Mouse (Mus musculus): ENCODE data around the gene Arhgap9. TPM values are rescaled to one million over a fixed set of nuclear protein-coding genes. Genes with fewer than 3 reads are reported as not detected.
"Not testable (repeated sequence)": the region's sequence is repeated elsewhere in the genome, so short reads cannot be mapped to it uniquely, and the experiment has no call there.

The Arhgap9 gene
- total and polyA plus RNA-seq, 3 experiments: 43.3 to 89.2 (median 54.8) TPM

DNA sequence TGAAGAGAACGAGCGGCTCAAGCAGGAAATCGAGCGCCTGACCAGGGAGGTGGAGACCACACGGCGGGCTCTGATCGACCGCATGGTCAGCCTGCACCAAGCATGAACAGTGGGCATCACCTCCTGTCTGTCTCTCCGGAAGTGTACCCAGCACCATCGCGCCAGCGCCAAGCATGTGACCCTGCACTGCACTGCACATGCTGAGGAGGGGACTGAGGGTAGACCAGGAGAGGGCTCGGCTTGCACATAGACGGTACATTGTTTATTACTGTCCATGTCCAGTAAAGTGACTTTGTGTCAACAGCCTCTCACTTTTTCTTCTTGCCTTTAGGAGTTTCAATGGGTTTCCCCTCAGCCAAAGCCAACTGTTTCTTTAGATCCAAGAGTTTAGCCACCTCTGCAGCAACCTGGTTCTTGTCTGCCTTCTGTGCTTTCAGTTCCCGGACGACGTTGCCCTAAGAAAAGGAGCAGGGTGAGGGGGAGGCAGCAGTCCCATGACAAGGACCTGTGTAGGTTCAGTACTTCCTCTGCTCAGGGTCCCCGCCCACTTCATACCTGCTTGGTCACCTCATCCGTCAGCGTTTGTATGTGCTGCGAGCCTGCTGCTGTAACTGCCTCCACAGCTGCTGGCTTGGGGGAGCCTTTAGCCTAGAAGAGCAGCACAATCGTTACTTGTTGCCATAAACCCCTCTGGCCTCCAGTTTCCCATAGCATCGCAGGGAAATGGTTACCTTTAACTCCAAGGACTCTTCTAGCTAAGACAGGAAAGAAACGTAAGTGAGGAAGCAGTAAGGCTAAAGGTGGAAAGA lies 25.6 kb upstream of the Arhgap9 start:
- H3K4me3 ChIP-seq (ENCODE audit: low read depth, low read length): peak overlapping the region; percentile 43; the same call in 1 of the 2 replicates
- peaks cover 93% of the 10 kb centered on the region for H3K36me3 ChIP-seq (replicated peaks)
- ATAC-seq (ENCODE audit: extremely low read depth, insufficient number of reproducible peaks, low FRiP score, poor library complexity, severe bottlenecking) (no peak), DNase-seq (ENCODE audit: low spot score) (no peak)
- peaks cover 69% of the 10 kb centered on the region for H3K4me1 ChIP-seq (ENCODE audit: insufficient read depth, low read depth, low read length)
- H3K9me3 ChIP-seq (replicated peaks): no peaks in the 10 kb centered on the region
- TF ChIP-seq CTCF (IDR thresholded peaks at IDR 0.05; ENCODE audit: low read depth, low read length) (no peak), GATA1 (IDR thresholded peaks at IDR 0.05; ENCODE audit: borderline replicate concordance, low read length) (no peak), GATA2 (IDR thresholded peaks at IDR 0.05; ENCODE audit: borderline replicate concordance, low read depth, low read length) (no peak), POLR2AphosphoS5 (IDR thresholded peaks at IDR 0.05; ENCODE audit: insufficient replicate concordance, low read depth, low read length) (peak; percentile 12; the same call in 1 of the 2 replicates)
- H3K27me3 ChIP-seq (ENCODE audit: insufficient read depth, low read length): no peaks in the 10 kb centered on the region

DNA sequence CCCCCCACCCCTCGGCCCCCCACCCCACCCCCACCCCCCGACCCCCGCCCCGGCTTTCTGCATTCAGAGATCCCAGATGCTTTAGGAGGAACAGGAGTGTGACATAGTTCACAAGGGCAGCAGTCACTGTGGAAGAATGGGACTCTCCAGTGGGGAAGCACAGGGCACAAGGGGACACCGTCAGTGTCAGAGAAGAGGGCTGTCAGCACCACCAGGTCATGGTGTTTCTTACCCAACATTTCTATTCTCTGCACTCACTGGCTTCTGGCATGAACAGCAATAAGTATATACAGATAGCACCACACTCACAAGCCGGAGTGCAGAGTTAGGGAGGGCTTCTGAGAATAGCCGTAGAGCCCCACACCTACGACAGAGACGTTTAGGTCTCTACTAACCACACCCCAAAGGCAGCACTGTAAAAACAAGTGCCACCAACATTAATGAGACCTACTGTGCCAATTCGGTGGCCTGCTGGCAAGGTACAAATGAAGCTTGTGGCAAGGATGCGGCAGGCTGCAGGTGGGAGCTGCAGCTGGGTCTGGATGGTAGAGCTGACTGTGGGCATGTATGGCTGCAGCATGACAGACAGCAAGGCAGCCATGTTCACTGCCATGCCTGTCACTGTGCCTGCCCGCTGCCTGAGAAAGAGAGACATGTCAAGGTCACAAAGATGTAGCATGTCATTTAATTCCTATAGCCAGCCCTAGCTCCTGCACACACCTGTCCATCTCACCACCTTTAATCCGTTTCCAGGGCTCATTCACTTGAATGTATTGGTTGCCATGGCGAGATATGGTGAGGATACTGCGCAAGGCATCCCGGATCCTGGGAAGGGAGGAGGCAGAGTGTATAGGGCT lies 24.5 kb upstream of the Arhgap9 start:
- DNase-seq (ENCODE audit: low spot score) (no peak), ATAC-seq (ENCODE audit: extremely low read depth, insufficient number of reproducible peaks, low FRiP score, poor library complexity, severe bottlenecking) (no peak)
- Histone ChIP-seq H3K36me3 (replicated peaks) (peaks cover 95% of the 10 kb centered on the region), H3K9me3 (replicated peaks) (no peaks in the 10 kb centered on the region), H3K4me1 (ENCODE audit: insufficient read depth, low read depth, low read length) (peaks cover 64% of the 10 kb centered on the region), H3K27me3 (ENCODE audit: insufficient read depth, low read length) (no peaks in the 10 kb centered on the region), H3K4me3 (ENCODE audit: low read depth, low read length) (no peak overlapping the region)
- TF ChIP-seq POLR2AphosphoS5 (IDR thresholded peaks at IDR 0.05; ENCODE audit: insufficient replicate concordance, low read depth, low read length) (peak; percentile 82), GATA1 (IDR thresholded peaks at IDR 0.05; ENCODE audit: borderline replicate concordance, low read length) (no peak)

DNA sequence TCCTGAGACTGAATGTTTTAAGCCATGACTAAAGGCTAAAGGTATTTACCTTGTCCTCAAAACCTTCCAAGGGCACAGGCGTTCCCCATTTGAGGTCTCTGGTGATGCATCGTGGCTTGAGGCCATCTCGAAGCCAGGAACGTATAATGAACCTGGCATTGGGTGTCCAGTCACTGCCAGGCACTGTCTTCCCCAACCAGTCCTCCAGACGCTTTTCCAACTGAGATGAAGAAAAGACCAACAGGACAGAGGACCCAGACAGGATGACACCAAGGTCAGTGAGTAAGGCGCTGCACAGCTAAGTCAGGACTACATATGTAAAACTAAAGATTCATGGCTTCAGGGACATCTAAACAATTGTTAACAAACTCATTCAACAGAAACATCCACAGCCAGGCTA lies 21.4 kb upstream of the Arhgap9 start:
- peaks cover 99% of the 10 kb centered on the region for H3K36me3 ChIP-seq (replicated peaks)

DNA sequence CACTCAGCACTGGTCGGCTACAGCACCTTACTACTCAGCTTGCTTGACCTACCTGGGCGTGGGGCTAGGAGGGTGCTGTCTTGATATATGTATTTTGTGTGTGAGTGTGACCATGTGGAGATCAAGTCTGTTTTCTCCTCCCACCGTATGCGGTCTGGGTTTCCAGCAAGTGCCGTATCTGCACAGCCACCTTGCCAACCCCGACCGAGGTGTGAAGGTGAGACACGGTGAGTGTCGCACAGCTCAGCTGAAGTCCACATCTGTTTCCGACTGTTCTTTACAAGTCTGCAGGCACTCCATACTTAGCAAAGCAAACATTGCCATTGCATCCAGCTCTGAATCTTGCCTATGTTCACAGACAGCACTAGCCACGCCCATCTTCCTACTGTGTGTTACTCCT lies 18.6 kb upstream of the Arhgap9 start:
- H3K4me3 ChIP-seq (ENCODE audit: low read depth, low read length): no peak overlapping the region
- H3K36me3 ChIP-seq (replicated peaks): peaks cover 99% of the 10 kb centered on the region
- no peak for ATAC-seq (ENCODE audit: extremely low read depth, insufficient number of reproducible peaks, low FRiP score, poor library complexity, severe bottlenecking)
- DNase-seq (ENCODE audit: low spot score): no peak
- H3K9me3 ChIP-seq (replicated peaks): no peaks in the 10 kb centered on the region
- H3K27me3 ChIP-seq (ENCODE audit: insufficient read depth, low read length): no peaks in the 10 kb centered on the region
- H3K4me1 ChIP-seq (ENCODE audit: insufficient read depth, low read depth, low read length): peaks cover 35% of the 10 kb centered on the region
- TF ChIP-seq POLR2AphosphoS5 (IDR thresholded peaks at IDR 0.05; ENCODE audit: insufficient replicate concordance, low read depth, low read length) (no peak), CTCF (IDR thresholded peaks at IDR 0.05; ENCODE audit: low read depth, low read length) (no peak), TAL1 (conservative IDR thresholded peaks at IDR 0.05; ENCODE audit: low read depth, low read length) (no peak), GATA1 (IDR thresholded peaks at IDR 0.05; ENCODE audit: borderline replicate concordance, low read length) (no peak), GATA2 (IDR thresholded peaks at IDR 0.05; ENCODE audit: borderline replicate concordance, low read depth, low read length) (no peak)

More for the DNA sequence above, 21.4 kb upstream of the Arhgap9 start:
- Histone ChIP-seq H3K4me1 (ENCODE audit: insufficient read depth, low read depth, low read length) (peaks cover 53% of the 10 kb centered on the region), H3K27me3 (ENCODE audit: insufficient read depth, low read length) (no peaks in the 10 kb centered on the region), H3K9me3 (replicated peaks) (no peaks in the 10 kb centered on the region), H3K4me3 (ENCODE audit: low read depth, low read length) (no peak overlapping the region)
- ATAC-seq (ENCODE audit: extremely low read depth, insufficient number of reproducible peaks, low FRiP score, poor library complexity, severe bottlenecking) (no peak), DNase-seq (ENCODE audit: low spot score) (no peak)
- TF ChIP-seq GATA2 (IDR thresholded peaks at IDR 0.05; ENCODE audit: borderline replicate concordance, low read depth, low read length): no peak
- TF ChIP-seq TAL1 (conservative IDR thresholded peaks at IDR 0.05; ENCODE audit: low read depth, low read length): no peak
- TF ChIP-seq GATA1 (IDR thresholded peaks at IDR 0.05; ENCODE audit: borderline replicate concordance, low read length): no peak
- no peak for TF ChIP-seq CTCF (IDR thresholded peaks at IDR 0.05; ENCODE audit: low read depth, low read length)
- TF ChIP-seq POLR2AphosphoS5 (IDR thresholded peaks at IDR 0.05; ENCODE audit: insufficient replicate concordance, low read depth, low read length): no peak

DNA sequence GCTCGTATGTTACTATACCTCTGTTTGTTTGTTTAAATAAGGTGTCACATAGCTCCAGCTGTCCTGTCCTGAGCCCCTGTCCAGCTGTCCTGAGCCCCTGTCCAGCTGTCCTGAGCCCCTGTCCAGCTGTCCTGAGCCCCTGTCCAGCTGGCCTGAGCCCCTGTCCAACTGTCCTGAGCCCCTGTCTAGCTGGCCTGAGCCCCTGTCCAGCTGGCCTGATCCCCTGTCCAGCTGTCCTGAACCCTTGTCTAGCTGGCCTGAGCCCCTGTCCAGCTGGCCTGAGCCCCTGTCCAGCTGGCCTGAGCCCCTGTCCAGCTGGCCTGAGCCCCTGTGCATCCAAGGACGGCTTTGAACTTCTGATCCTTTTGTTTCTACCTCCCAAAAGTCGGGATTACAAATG lies 12.6 kb upstream of the Arhgap9 start:
- H3K36me3 ChIP-seq (replicated peaks): peaks cover 69% of the 10 kb centered on the region
- ATAC-seq (ENCODE audit: extremely low read depth, insufficient number of reproducible peaks, low FRiP score, poor library complexity, severe bottlenecking); H3K27me3 ChIP-seq (ENCODE audit: insufficient read depth, low read length); H3K4me3 ChIP-seq (ENCODE audit: low read depth, low read length); H3K9me3 ChIP-seq (replicated peaks); DNase-seq (ENCODE audit: low spot score): not testable (repeated sequence)
- H3K4me1 ChIP-seq (ENCODE audit: insufficient read depth, low read depth, low read length): peaks cover 55% of the 10 kb centered on the region

DNA sequence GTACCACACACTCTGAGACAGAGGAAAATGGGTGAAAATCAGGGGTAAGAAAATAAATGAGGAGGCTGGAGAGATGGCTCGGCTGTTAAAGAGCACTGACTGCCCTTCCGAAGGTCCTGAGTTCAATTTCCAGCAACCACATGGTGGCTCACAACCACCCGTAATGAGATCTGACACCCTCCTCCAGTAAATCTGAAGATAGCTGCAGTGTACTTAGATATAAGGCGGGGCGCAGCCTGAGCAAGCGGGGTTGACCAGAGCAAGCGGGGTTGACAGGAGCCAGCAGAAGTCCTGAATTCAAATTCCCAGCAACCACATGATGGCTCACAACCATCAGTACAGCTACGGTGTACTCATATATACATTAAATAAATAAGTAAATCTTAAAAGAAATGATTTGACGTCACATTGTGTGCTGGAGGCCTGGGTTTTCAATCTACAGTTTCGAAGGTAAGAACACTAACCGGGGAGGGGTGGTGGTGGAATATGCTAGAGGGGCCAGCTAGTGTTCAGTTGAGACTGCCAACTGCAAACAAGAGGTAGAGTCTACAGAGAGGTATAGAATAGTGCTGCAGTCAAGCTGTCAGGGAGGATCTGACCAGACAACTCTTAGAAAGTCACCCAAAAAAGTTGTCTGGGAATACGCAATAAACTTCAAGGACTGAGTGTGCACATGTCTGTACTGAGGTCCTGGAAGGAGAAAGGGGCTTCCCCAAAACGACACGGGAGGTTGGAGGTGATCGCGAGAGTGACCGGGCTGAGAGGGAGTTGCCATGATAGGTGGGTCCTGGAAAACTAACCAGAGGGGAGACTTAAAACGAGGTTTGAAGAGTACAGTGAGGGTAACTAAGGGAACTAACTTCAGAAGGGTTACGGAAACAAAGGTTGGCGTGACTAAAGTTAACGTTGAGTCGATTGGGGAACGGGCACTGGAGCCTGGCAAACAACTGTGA lies 11.0 kb upstream of the Arhgap9 start:
- TF ChIP-seq TAL1 (conservative IDR thresholded peaks at IDR 0.05; ENCODE audit: low read depth, low read length) (no peak), GATA1 (IDR thresholded peaks at IDR 0.05; ENCODE audit: borderline replicate concordance, low read length) (no peak), CTCF (IDR thresholded peaks at IDR 0.05; ENCODE audit: low read depth, low read length) (no peak), GATA2 (IDR thresholded peaks at IDR 0.05; ENCODE audit: borderline replicate concordance, low read depth, low read length) (no peak)
- Histone ChIP-seq H3K27me3 (ENCODE audit: insufficient read depth, low read length) (no peaks in the 10 kb centered on the region), H3K36me3 (replicated peaks) (peaks cover 53% of the 10 kb centered on the region), H3K4me1 (ENCODE audit: insufficient read depth, low read depth, low read length) (peaks cover 49% of the 10 kb centered on the region), H3K4me3 (ENCODE audit: low read depth, low read length) (peak overlapping the region; percentile 91), H3K9me3 (replicated peaks) (peaks cover 4% of the 10 kb centered on the region; the same call in 1 of the 2 replicates)
- peak; percentile 78 for DNase-seq (ENCODE audit: low spot score)
- peak; percentile 47 for ATAC-seq (ENCODE audit: extremely low read depth, insufficient number of reproducible peaks, low FRiP score, poor library complexity, severe bottlenecking)
